Mouse (Mus musculus): ENCODE data around the gene BC037034. TPM values are rescaled to one million over a fixed set of nuclear protein-coding genes. Genes with fewer than 3 reads are reported as not detected.
A peak's percentile ranks its signal among the peaks of the same experiment; 100 is the strongest.

Gene BC037034
- total RNA-seq, 2 experiments from 2014 or later = 2.9 to 4.0 TPM

DNA sequence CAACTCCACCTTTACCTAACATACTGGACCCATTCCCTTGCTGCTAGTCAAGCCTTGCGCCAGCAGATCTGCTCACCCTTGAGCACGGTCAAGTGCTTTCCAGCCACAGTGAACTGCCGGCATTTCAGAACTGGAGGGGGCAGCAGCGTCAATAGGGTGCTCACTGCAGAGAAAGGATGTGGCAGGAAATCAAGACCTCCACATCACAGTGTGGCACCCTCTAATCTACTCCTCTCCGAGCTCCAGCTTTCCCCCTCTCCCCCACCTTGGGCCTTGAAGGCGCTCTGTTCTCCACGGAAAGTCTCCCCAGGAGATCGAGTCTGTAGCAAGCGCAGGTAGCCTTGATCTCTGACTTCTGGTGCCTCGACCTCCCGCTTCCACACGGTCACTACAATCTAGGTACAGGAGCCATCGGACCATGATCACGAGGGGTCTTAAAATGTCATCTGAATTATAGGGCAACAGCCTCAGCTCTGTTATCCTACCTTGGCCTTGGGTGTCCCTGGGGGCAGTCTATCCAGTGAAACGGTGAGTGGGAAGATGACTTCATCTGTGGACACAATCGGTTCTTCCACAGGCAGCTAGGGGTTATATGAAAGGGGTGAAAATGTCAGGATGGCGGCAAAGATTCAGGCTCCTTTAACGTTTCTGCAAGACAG, 1.1 kb downstream of the BC037034 start:
- DNase-seq = no peak
- intact Hi-C loops (cut with DNase I) = no loop called here

DNA sequence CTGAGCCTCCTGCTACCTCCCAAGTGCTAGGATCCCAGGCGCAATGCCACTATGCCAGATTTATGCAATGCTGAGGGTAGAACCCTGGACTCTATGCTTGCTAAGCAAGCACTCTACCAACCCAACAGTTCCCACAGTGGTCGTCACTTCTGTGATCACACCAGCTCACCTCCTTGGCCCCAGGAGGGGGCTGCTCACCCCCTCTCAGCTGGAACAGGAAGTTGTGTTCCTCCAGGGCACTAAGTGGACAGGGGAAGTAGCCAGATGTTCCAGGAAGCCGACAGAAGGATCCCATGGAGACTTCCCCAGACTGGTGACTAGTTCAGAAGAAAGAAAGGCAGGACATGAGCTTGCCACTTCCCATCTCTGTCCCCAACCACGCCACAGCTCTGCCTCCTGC, 1.8 kb downstream of the BC037034 start:
- intact Hi-C loops (cut with DNase I) = no loop called here
- no peak for DNase-seq

DNA sequence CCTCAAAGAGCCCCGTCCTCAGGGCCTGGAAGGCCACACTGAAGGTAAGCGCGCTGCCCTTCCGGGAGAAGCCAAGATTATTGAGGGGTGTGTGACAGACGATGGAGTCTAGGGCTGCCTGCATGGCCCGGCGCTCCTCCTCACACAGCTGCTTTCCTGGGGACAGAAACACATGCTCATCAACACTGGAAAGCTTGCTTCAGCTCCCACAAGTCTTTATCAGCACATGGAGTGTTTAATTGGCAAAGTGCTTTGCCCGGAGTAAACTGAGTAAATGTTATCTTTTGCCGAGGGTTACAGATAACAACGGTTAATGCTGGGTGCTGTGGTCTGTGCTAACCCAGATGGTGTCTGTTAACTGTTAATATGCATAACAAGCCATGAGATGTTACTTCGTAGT, 3.0 kb downstream of the BC037034 start:
- no peak for DNase-seq
- intact Hi-C loops (cut with DNase I) = no loop called here

DNA sequence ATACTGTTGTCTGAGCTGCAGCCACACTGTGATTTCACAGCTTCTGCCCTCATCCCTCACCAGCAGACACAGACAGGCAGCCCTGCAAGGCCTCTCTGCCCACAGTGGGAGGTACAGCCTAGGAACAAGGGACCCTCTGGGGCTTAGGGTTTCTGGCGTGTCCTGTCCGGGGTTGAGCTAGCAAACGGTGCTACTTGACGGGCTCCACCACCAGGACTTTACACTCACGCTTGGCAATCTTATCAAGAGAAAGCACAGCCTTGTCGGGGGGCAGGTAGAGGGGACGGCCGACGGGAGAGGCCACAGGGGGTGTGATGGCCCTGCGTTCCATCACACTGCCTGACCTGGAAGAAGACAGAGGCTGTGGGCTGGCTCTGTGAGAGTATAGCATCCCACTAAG, 3.8 kb downstream of the BC037034 start:
- no peak for DNase-seq
- intact Hi-C loops (cut with DNase I) = no loop called here

DNA sequence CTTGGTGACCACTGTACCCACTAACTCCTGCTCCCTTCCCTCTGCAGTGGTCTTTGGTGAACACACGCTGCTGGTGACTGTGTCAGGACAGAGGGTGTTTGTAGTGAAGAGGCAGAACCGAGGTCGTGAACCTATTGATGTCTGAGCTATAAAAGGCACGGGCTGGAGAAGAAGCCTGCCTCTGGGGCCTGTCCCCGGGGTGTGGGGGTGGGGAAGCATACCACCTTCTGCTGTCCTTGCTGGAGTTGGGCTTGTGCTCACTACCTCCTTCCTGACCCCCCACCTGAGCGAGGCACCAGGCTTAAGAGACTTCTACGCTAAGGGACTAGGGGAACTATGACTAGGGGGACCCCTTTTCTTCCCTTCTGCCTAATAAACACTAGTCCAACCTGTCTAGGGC, 4.8 kb downstream of the BC037034 start:
- intact Hi-C loops (cut with DNase I) = loop anchor here (5.0 kb wide), 1 partner anchor 363 kb away; the partner anchor contains the start of gene A430033K04Rik
- no peak for DNase-seq

DNA sequence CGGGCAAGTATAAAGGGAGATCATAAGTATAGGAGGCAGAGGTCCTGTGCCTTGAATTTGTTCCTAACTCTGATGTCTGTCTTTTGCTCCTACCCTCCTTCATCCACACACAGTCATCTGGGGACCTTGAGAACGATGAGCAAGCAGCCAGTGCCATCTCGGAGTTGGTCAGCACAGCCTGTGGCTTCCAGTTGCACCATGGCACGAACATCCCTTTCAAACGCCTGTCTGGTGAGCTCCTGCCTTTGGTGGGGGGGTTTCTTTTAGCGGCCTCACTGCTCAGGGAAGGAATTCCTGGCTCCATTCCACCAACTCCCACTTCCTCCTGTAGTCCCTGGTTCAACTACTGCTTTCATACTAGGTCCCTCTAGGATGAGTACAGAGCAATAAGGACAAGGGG, 5.3 kb downstream of the BC037034 start:
- no peak for DNase-seq
- intact Hi-C loops (cut with DNase I) = loop anchor here (5.0 kb wide), 1 partner anchor 364 kb away; the partner anchor contains the start of gene A430033K04Rik

DNA sequence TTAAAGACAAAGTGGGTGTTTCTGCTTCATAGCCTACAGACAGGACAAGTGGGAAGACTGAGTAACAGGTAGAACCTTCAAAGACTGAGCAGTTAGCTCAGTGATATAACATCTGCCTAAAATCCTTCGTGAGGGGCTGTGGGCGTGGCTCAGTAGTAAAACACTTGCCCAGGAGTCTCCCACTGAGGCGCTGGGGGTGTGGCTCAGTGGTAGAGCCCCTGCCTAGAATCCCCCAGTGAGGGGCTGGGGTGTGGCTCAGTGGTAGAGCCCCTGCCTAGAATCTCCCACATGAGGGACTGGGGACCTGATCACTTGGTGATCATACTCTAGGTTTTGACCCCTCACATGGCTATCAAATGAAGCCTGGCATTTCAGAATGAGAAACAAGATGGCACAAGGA, 5.8 kb downstream of the BC037034 start:
- DNase-seq = no peak
- intact Hi-C loops (cut with DNase I) = loop anchor here (5.0 kb wide), 1 partner anchor 364 kb away; the partner anchor contains the start of gene A430033K04Rik

DNA sequence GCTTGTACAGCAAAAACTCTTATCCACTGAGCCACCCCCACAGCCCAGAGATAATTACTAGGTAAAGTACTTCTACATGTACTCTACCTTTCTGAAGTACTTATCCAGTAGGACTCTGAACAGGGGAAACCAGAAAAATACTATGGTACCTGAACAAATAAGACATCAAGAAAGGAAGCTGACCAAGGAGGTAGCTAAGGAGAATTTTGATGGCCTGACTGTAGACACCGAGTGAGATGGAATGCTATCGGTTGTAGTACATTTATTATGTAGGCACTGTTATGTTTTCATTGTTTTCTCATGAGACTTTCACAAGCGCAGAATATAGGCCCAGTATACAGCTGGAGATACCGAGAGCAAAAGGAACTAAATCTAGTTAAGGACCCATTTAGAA, 6.3 kb downstream of the BC037034 start:
- DNase-seq = no peak
- intact Hi-C loops (cut with DNase I) = loop anchor here (5.0 kb wide), 1 partner anchor 365 kb away; the partner anchor contains the start of gene A430033K04Rik

DNA sequence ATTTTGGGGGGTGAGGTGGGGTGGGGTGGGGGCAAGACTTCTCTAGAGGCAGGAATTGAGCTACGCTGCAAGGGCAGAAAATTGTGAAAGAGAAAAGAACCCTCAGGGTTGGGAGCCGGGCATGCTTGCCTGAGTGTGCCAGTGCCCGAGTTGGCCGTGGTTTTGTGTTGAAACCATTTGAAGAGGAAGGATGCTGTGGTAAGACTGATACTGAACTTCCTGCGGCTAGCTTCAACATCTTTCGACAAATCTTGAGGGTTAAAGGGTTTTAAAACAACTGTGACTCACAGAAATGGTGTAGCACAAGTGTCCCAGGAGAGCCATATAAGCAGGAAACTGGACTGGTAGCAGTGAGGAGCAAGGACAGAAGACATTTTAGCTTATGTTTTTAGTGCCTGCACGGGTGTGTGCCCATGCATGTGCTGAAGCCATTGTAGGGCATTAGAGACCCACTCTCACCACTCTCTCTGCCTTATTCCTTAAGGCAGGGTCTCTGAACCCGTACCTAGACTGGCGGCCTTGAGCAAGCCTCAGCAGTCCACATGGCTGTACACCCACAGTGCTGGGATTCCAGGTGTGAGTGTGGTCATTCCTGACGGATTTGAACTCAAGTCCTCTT, 6.8 kb downstream of the BC037034 start:
- intact Hi-C loops (cut with DNase I) = loop anchor here (5.0 kb wide), 1 partner anchor 365 kb away; the partner anchor contains the start of gene A430033K04Rik
- no peak for DNase-seq

DNA sequence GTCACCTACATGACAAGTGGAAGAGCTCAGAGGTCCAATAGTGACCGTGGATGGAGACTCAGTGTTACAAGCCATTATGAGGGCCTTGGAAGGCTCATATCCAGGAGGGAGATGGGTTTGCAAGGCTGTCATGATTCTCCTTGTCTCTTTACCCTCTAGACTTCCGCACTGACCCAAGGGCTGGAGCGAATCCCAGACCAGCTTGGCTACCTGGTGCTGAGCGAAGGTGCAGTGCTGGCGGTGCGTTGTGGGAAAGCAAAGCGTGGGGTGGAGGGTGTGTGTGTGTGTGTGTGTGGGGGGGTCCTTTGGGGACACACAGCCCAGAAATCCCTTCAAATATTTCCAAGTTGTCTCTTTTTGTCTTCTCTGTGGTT, 7.8 kb downstream of the BC037034 start:
- DNase-seq = no peak
- intact Hi-C loops (cut with DNase I) = loop anchor here (5.0 kb wide), 1 partner anchor 366 kb away; the partner anchor contains the start of gene A430033K04Rik

DNA sequence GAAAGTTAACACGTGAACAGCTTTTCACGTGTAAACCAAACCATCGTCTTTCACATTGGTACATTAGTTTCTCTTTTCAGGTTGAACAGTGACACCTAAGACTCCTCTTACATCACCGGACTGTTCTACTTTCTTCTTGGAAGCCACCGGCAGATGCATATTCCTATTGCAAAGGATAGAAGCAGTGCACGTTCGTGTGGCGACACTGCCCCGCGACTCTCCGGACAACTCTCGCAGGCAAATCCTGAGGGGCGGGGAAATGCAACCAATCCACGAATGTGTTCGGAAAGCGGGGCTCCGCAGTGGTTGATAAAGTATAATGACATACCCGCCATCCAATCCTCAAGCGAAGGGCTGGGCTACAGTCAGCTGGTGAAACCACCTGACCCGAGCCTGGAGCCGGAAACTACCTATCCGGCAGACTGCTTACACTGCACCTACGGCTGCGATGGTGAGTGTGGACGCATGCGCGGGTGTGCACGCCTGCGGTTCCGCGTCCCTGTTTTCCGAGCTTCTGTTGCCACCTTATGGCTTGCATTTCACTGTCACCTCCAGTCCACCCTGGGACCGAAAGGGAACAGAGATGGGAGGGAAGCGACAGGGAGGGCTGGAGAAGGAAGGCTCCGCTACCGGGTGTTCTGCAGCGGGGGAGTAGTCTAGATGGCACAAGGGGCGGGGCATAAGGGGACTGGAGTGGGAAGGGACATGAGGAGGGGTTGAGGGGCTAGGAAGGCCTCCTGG, 8.3 kb downstream of the BC037034 start, which contains the start of gene Lamtor4:
Lamtor4 (plus strand) TSS at position 130 of the 741 bp plus-strand sequence.
- intact Hi-C loops (cut with DNase I) = loop anchor here (5.0 kb wide), 1 partner anchor 367 kb away; the partner anchor contains the start of gene A430033K04Rik
- DNase-seq = peak; percentile 84 to 90

DNA sequence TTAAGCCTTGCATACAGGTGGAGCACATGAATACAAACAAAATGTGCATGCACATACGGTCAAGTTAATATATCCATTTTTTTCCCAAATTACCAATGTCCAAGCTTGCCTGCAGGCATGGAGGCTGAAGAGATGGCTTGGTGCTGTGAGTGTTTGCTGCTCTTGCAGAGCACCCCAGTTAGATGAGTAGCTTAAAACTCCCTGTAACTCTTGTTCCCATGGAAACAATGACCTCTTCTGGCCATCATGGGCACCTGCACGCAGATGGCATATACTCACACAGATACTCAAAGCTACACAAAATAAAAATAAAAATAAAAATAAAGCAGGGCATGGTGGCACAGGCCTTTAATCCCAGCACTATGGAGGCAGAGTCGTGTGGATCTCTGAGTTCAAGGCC, 10.8 kb downstream of the BC037034 start:
- intact Hi-C loops (cut with DNase I) = no loop called here
- no peak for DNase-seq

DNA sequence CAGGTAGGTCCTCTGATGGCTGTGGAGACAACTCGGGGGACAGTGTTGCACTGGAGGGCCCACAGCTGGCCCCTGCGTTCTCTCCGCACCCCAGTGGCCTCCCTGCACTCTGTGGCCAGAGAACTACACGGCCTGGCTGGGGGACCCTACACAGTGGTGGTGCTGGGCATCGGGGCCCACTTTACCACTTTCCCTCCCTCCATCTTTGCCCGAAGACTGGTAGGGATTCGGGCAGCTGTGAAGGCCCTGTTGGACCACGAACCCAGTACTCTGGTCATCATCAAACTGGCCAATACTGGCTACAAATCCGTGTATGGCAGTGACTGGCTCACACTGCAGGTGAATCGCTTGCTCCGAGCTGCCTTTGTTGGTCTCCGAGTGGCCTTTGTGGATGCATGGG, 12.7 kb downstream of the BC037034 start:
- intact Hi-C loops (cut with DNase I) = loop anchor here (1.0 kb wide), 1 partner anchor 50 kb away; no protein-coding TSS in a partner anchor

DNA sequence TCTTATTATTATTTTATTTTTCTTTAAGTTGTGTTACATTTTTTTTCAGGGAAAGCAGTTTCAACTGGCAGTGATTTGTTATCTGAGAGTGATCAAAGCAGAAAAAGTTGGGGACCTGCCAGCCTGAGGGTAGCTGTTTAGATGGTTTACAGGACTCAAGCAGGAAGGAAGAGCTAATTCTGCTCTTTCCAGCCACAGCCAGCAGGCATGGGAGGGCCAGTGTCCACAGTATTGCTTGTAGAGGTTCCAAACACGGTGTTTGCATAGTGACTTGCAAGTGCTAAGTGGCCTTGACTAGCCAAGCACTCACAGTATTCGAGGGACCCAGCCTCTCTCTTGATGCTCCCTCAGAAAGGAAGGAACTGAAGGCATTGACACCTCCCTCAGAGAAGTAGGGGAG, 22.3 kb downstream of the BC037034 start:
- no peak for DNase-seq
- intact Hi-C loops (cut with DNase I) = no loop called here

More for the DNA sequence above, 12.7 kb downstream of the BC037034 start:
- no peak for DNase-seq

DNA sequence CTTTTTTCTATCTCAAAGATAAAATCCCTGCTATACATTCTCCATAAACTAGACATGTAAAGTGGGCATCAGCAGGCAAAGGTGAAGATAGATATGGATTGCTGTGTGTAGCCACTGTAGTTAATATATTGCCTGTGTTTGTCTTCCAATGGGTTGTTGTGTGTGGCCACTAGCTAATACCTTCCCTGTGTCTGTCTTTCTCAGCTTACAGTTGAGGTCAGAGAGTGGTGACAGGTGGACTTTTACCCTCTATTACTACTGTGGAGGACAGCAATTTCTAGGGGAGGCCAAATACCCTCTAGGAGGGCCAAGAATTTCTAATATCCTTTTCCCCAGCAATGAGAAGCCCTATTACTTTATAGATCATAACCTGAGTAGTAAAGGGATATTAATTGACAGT, 29.6 kb downstream of the BC037034 start:
- intact Hi-C loops (cut with DNase I) = no loop called here
- no peak for DNase-seq

DNA sequence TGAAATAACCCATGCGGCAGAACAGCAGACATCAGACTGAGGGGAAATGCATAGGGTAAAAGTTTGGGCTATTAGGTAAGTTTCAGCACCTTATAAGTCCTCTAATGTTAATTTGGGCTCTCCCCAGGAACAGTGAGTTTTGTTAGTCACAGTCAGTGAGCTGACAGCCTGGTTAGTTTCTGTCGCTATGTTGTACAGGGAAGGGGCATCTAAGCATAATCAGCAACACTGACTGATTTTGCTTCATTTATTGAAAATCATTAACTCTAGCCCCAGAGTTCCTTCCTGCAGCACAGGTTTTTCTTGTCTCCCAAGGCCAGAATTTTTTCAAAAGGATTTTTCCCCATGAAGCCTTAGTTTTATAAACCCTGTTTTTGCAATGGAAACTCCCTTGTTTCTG, 30.1 kb downstream of the BC037034 start:
- DNase-seq = no peak
- intact Hi-C loops (cut with DNase I) = loop anchor here (1.0 kb wide), 1 partner anchor 25 kb away; no protein-coding TSS in a partner anchor

DNA sequence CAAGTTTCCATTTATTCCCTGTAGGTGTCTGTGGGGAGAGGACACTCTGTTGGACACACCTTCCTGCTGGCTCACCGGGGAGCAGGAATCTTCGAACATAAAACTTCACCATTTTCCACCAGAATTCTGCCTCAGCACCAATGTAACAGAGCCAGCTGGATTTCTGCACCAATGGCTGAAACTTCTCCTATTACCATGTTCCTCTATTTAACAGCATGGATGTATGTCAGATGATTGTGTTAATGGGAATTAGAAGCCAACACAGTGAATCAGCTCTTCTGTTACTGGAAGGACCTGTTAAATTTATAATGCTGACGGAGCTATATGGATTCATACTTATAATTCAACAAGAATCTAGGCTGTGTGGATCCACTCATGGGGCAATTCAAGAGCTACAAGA, 34.3 kb downstream of the BC037034 start:
- intact Hi-C loops (cut with DNase I) = loop anchor here (10.0 kb wide), 1 partner anchor 245 kb away; no protein-coding TSS in a partner anchor
- no peak for DNase-seq

DNA sequence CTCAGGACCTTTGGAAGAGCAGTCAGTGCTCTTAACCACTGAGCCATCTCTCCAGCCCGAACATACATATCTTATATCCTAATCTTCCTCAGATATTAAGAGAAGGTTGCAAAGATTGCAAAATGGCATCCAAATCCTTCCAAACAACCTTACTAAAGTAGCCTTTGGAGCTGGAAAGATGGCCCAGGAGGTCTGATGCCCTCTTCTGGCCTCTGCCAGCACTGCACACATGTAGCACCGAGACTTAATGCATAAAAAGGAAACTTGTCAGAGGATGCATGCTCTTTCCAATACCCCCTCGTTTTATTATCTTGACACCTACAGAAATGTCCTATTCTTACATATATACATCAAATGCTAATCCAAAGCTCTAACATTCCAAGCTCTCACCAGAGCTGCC, 35.8 kb downstream of the BC037034 start:
- intact Hi-C loops (cut with DNase I) = loop anchor here (10.0 kb wide), 1 partner anchor 247 kb away; no protein-coding TSS in a partner anchor
- DNase-seq = peak in 1 of 2 experiments; percentile 47

DNA sequence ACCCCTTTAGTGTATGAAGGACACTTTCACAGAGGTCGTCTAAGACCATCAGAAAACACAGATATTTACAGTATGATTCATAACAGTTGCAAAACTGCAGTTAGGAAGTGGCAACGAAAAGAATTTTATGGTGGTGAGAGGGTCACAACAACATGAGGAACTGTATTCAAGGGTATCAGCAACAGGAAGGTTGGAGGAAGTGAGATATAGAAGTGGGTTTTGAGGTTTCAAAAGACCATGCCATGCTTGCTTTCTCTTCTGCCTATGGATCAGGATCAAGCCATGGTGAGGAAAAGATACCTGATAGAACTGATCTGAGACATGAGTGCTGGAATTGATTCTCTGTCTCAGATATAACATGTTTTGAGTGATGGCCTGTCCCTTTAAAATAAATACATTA, 36.5 kb downstream of the BC037034 start:
- intact Hi-C loops (cut with DNase I) = loop anchor here (10.0 kb wide), 1 partner anchor 247 kb away; no protein-coding TSS in a partner anchor
- no peak for DNase-seq

DNA sequence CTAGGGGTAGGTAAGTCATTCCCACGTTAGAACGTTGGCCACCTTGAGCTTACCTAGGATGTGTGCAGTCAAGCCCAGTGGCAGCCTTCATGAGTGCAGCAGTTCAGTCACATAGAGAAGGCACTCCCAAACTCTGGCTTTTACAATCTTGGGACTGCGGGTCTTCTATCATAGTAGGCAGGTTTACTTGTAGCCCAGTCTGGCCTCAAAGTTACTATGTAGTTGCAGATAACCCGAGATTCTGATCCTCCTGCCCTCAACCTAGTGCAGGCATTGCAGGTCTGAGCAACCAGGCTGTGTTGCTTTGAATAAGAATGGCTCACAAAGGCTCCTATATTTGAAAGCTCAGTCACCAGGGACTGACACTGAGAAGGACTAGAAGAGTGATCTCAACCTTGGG, 37.3 kb downstream of the BC037034 start:
- DNase-seq = no peak
- intact Hi-C loops (cut with DNase I) = loop anchor here (10.0 kb wide), 1 partner anchor 248 kb away; no protein-coding TSS in a partner anchor

DNA sequence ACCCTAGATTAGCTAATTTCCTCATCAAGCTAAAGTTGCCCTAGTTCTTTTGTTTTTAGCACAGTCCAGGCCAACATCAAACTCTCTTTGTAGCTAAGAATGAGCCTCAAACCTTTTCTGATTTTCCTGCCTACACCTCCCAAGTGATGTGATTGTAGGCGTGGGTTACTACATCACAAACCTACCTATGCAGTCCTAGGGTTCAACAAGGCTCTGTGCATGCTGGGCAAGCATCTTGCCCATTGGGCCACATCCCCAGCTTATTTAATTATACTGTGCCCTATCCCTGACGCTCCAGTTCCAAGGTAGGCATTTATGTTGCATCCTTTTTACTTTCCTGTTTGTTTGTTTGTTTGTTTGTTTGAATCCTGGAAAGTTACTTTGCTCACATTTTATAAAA, 38.1 kb downstream of the BC037034 start, which contains the start of gene Nxpe5:
Nxpe5 (plus strand) TSS at position 199 of the 400 bp plus-strand sequence.
- no peak for DNase-seq
- intact Hi-C loops (cut with DNase I) = loop anchor here (10.0 kb wide), 1 partner anchor 249 kb away; no protein-coding TSS in a partner anchor
